Mouse (Mus musculus) testis, adult 2 months (tissue): ENCODE results near the gene Mogat2.

ENCODE experiments used
- CTCF ChIP-seq: fragments of 200-500 bp; IDR thresholded peaks from 2 replicates; pipeline ENCODE4 v1.5.1; 2012; ENCODE audit warnings: low read depth, mild to moderate bottlenecking, inconsistent platforms, low read length, moderate library complexity; ENCODE audit not compliant: control insufficient read depth, insufficient read depth, insufficient replicate concordance
- POLR2A ChIP-seq: fragments of 200-500 bp; IDR thresholded peaks from 2 replicates; pipeline ENCODE4 v1.6.1; 2012; ENCODE audit warnings: low read depth, mild to moderate bottlenecking, inconsistent platforms, low read length, moderate library complexity; ENCODE audit not compliant: control insufficient read depth

DNA sequence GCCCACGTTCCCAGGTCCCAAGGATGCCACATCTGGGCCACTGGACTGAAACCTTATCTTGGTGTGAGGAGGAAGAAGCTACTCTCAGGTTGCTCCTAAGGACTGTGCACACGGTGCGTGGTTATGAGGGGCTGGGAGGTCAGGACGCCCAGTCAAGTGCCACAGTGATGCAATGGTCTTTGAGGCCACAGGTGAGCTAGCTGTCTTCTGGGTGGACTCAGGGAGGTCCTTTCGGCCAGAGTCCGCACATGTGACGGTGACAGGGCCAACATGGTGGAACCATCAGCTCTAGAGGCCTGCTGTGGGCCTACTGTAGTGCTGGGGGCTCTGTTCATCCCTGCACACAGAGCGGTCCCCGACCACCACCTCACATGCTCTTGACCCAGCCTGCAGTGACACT, 62.8 kb downstream of the Mogat2 start:
- TF ChIP-seq POLR2A, result no peak
- TF ChIP-seq CTCF, result no peak
